Mouse (Mus musculus) kidney, adult 2 months (tissue): ENCODE data around the gene Gstm7.

ENCODE experiments used
- CTCF ChIP-seq: fragments of 200-500 bp; conservative IDR thresholded peaks from 2 replicates; pipeline ENCODE4 v1.5.1; 2011; ENCODE audit warnings: low read depth, mild to moderate bottlenecking, control low read depth, low read length, moderate library complexity, mixed read lengths; ENCODE audit not compliant: insufficient read depth, insufficient read length
- POLR2A ChIP-seq: fragments of 200-500 bp; IDR thresholded peaks from one replicate; pipeline ENCODE4 v1.6.1; 2011; ENCODE audit warnings: low read depth, low read length, control low read depth

- TF ChIP-seq POLR2A (no peak), CTCF (peak; percentile 97)
Observed at GRCm38 (mm10) chr3:107953328-107953755, 21.7 kb upstream of the Gstm7 start.
